Mouse (Mus musculus): ENCODE measurements around the gene Zfp423.

Zfp423 gene

DNA sequence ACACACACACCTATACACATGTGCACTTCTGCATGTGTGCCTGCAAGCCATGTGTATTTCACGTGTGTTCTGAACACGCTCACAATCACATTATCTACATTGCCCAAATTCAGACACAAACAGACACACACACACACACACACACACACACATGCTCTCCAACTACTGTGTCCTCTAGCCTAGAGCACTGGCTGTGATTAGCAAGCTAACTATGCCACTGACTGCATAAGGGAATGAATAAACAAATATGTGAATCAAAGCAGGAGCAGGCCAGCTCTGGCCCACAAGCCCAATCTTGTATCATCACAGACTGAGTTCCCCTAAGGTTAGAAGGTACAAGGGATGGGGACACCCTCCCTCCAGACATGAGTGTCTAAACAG lies 147.3 kb downstream of the Zfp423 start:
- in situ Hi-C loops (cut with MboI; ENCODE audit: unreplicated experiment in 2 of 2) = no loop called here

- in situ Hi-C loops (cut with MboI; ENCODE audit: unreplicated experiment in 2 of 2) = no loop called here
Measured at GRCm38 (mm10) chr8:87811399-87812068, 147.9 kb downstream of the Zfp423 start.

DNA sequence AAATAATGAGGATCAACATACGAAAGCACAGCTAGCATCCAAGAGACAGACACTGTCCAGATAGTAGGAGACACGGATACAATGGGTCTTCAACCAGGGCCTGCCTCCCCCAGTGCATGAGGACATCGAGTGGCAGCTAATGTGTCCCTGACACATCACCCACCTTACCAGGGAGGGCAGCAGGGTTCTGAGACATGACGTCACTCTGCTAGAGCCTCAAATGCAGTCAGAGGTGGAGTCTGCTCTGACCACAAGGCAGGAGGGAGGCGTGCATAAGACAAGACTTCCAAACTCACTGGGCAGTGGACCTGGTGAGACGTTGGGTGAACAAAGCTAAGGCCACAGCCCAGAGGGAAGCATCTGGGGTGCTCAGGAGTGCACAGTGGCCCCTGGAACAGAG lies 148.6 kb downstream of the Zfp423 start:
- in situ Hi-C loops (cut with MboI; ENCODE audit: unreplicated experiment in 2 of 2) = no loop called here

- in situ Hi-C loops (cut with MboI; ENCODE audit: unreplicated experiment in 2 of 2) = no loop called here
Measured at GRCm38 (mm10) chr8:87804327-87804900, 155.0 kb downstream of the Zfp423 start.

GRCm38 (mm10) chr8:87803437-87803836 lies 156.0 kb downstream of the Zfp423 start:
- in situ Hi-C loops (cut with MboI; ENCODE audit: unreplicated experiment in 2 of 2) = no loop called here

GRCm38 (mm10) chr8:87802571-87802970 lies 156.8 kb downstream of the Zfp423 start:
- in situ Hi-C loops (cut with MboI; ENCODE audit: unreplicated experiment in 2 of 2) = no loop called here

- in situ Hi-C loops (cut with MboI; ENCODE audit: unreplicated experiment in 2 of 2) = no loop called here
Measured at GRCm38 (mm10) chr8:87800121-87800520, 159.3 kb downstream of the Zfp423 start.

DNA sequence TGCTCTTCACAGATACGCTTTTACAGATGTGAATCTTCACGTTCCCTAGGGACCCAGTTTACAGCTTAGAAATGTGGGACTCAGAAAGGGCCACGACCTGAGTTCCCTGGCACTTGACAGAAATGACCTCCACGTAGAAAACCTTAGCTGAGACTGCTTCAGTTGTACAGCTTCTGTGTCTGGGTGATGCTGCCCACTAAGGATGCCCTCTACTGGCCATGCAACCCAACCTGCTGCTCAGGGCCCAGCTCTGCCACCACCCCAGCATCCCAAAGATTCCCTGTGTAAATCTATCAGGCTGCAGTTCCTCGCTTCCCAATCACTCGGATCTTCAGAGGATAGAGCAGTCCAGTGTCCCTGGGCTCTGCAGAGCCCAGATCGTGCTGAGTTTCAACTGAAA lies 163.2 kb downstream of the Zfp423 start:
- in situ Hi-C loops (cut with MboI; ENCODE audit: unreplicated experiment in 2 of 2) = no loop called here

GRCm38 (mm10) chr8:87794639-87795038 lies 164.8 kb downstream of the Zfp423 start:
- in situ Hi-C loops (cut with MboI; ENCODE audit: unreplicated experiment in 2 of 2) = no loop called here

GRCm38 (mm10) chr8:87791103-87791502 lies 168.3 kb downstream of the Zfp423 start:
- in situ Hi-C loops (cut with MboI; ENCODE audit: unreplicated experiment in 2 of 2) = no loop called here

- in situ Hi-C loops (cut with MboI; ENCODE audit: unreplicated experiment in 2 of 2) = no loop called here
Measured at GRCm38 (mm10) chr8:87784641-87785439, 174.6 kb downstream of the Zfp423 start.

- in situ Hi-C loops (cut with MboI; ENCODE audit: unreplicated experiment in 2 of 2) = no loop called here
Measured at GRCm38 (mm10) chr8:87784227-87784626, 175.2 kb downstream of the Zfp423 start.

GRCm38 (mm10) chr8:87783198-87783597 lies 176.2 kb downstream of the Zfp423 start:
- in situ Hi-C loops (cut with MboI; ENCODE audit: unreplicated experiment in 2 of 2) = no loop called here

GRCm38 (mm10) chr8:87777586-87777985 lies 181.8 kb downstream of the Zfp423 start:
- in situ Hi-C loops (cut with MboI; ENCODE audit: unreplicated experiment in 2 of 2) = no loop called here

DNA sequence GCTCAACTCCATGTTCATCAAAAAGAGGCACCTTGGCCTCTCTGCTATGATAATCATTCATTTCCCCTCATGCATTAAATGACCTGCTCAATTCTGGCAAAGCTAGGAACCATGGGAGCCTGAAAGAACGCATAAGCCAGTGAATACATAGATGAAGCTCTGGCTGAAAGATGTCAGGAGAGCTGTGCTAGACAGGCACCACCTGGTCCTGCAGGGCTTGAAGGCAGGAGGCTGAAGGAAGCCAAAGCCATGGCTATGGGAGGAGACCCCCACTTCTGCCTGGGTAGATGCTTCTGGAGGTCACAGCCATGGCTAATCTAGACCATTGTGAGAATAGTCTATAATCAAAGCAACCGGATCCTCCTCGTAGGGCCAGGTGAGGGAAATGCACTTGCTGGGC lies 183.5 kb downstream of the Zfp423 start:
- in situ Hi-C loops (cut with MboI; ENCODE audit: unreplicated experiment in 2 of 2) = no loop called here

GRCm38 (mm10) chr8:87774966-87775365 lies 184.4 kb downstream of the Zfp423 start:
- in situ Hi-C loops (cut with MboI; ENCODE audit: unreplicated experiment in 2 of 2) = no loop called here

- in situ Hi-C loops (cut with MboI; ENCODE audit: unreplicated experiment in 2 of 2) = no loop called here
Measured at GRCm38 (mm10) chr8:87772894-87773502, 186.4 kb downstream of the Zfp423 start.

- in situ Hi-C loops (cut with MboI; ENCODE audit: unreplicated experiment in 2 of 2) = no loop called here
Measured at GRCm38 (mm10) chr8:87767882-87768281, 191.5 kb downstream of the Zfp423 start.

DNA sequence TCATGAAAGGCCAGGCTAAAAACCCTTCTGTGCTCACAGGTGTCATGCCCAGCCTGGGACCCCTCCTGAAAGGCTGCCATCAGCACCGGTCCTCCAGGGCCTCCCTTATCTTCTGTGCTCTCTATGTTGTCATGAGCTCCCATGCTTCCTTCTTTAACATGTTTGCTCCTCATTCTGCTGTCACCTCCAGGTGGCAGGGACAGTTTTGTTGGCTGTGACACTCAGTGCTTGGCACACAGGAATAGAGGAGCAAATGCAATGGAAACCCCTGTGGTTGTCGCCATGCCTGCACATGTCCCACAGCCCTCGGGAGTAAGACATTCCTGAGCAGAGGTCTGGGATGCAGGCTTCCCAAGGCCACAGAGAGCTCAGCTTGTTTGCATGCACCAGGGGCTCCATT lies 194.1 kb downstream of the Zfp423 start:
- in situ Hi-C loops (cut with MboI; ENCODE audit: unreplicated experiment in 2 of 2) = no loop called here

DNA sequence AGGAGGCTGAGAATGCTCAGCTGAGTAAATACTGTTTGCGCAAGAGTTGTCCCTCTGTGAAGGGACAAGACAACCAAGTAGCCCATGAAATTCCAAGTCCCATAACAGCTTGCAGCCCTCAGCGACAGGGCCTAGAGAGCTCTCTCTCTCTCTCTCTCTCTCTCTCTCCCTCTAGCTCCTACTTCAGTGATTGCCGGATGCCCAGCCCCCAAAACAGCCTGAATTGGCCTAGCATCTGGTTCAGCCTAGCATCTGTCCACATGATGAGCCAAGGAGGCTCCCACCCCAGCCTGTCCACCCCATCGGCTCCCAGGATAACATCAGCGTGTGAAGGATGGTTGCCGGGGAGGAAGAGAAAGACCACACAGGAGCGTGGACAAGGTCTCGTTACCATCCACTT lies 200.6 kb downstream of the Zfp423 start:
- in situ Hi-C loops (cut with MboI; ENCODE audit: unreplicated experiment in 2 of 2) = no loop called here

DNA sequence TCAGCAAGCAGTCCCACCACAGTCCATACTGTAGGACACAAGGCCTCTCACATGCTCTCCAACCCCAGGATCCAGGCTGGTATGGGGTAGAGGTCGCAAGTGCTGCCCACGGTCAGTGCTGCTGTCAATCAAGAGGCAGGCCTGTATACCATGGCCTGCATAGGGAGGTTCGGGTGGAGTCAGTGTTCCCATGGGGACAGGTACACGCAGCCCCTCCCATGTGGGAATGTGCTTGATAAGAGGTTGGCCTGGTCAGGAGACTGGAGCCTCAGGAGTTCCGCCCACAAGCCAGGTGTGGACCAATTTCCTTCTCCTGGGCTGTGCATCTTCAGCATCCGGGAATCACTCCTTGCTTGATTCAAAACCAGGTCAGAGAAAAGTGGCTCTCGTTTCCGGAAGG lies 204.5 kb downstream of the Zfp423 start:
- in situ Hi-C loops (cut with MboI; ENCODE audit: unreplicated experiment in 2 of 2) = no loop called here

Data from v-Abl transformed pro-B cells (cell line).